Mouse (Mus musculus) lung, postnatal 14 days (tissue): ENCODE measurements around the gene Gm9913.

ENCODE experiments used
- DNase-seq: peaks from one replicate; pipeline ENCODE4 v3.0.0; 2021

Gm9913 gene

DNA sequence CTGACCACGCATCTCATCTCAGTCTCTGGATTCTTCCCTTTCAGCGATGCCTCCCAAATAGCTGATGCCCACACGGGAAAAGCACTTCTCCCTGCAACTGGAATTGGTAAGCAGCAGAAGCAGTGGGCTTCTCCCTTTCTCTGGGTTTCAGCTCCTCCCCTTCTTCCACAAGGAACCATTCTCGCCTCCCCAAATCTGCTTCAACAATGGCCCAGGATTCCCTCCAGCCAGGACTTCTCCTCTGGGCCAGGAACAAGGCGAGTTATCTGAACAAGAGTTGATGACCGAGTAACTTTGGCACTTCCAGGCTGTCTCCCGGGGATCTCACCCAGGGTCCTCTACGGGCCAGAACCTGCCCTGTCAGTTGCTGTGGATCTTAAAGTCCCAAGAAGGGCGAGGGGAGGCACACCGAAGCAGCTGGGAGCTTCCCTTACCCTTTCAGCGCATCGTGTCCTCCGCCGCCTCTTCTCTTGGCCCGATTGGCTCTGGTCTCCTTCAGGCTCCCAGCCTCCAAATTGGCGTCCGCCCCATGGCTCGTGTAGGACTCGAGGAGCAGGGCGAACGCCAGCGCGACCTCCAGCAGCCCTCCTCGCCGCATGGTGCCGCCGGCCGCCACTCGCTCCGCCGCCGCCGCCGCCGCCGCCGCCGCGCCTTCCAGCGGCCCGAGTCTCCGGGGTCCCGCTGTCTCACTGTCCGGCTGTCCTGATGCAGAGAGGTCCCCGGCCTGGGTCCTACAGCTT, at the start of gene Gm9913:
Gene Gm9913 (plus strand): TSS at position 84 of the 740 bp plus-strand sequence.
- DNase-seq, result peak; percentile 61

DNA sequence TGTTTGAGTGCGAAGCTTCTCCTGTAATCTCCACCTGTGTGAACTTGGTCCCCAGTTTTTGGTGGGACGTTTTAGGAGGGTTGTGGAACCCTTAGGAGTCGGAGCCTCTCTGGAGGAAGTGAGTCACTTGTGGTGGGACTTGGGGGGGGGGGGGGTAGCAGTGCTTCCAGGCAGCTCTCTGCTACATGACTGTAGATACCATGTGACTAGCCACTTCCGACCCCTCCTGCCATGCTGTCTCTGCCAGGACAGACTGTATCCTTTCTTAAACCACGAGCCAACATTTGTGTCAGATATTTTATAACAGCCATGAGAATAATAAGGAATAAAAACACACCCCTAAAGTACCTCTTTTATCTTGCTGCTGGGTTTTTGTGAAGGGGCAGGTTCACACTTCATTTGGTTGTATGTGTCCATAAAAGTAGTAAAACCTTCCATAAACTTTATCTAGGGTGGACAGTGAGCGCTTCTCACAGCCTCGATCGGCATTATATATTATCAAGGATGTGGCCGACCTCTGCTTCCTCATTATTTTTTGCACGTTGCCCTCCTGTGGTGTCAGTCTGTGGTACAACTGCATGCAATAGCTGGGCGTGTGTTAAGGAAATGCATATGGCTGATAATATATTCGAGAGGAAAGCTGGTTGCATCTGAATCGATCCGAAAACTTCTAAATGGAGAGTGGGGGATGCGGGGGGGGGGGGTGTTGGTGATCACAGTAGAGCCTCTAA, 48.7 kb upstream of the Gm9913 start:
- no peak for DNase-seq

DNA sequence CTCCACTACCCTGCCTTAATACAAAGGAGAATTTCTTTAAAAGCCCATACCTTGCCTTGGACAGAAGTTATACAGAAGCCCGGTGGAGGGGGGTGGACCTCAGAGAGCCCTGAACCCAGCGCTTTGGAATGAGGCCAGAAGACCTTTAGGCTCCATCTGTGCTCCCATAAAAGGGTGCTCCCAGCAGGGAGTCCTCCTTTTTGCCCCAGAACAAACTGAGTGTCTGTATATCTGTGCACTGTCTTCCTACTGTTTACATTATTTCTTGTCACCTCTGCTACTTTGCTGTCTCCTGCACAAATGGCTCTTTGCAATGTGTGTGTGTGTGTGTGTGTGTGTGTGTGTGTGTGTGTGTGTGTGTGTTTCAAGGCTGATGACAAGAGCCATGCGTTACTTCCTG, 45.8 kb upstream of the Gm9913 start:
- no peak for DNase-seq

DNA sequence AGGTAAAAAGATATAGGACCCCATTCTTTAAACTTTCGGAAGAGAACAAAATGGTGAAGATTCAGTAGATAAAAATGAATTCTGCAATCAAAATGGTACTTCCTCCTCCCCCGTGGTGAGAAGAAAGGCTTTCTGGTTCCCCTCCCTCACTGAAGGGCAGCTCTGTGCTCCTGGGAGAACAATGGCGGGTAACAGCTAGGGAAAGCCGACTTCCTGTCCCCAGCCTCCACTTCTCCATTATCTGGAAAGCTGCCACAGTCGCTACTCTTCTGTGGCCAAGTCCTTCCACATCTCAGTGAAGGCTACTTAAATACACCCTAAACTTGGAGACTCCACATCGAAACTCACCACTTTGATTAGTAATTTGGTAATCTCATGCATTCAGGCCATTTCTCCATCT, 40.9 kb upstream of the Gm9913 start:
- peak; percentile 44 for DNase-seq

DNA sequence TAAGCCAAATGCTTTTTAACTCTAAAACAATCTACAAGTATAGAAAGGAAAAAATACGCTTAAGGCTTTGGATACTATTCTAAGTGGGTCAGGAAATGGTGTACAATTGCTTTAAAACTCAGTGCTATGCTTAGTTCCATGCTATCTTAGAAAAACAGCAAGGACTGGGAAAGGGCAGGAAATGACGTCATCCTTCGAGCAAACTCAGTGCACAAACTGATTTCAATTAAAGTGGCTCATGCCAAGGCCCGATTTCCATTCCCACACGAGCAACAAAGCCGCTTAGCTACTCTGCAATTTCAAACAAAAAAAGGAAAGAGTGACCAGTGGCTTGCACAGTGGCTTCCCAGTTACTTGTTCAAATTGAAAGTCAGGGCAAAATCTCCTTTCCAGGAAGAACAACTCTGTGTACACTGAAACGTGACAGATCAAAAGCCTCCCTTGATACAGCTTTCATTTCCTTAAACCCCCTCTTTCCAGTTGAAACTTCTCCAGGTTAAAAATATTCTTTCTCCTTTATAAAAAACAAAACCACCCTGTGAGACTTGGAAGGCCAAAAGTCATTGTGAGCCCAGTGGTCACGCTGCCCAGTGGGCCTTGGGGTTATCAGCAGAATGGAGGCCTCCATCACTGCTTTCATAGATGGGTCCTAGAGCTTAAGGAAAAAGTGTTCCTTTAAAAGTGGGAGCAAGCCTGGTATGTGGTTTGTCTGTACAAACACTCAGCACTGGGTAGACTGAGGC, 34.2 kb upstream of the Gm9913 start:
- peak; percentile 53 for DNase-seq

DNA sequence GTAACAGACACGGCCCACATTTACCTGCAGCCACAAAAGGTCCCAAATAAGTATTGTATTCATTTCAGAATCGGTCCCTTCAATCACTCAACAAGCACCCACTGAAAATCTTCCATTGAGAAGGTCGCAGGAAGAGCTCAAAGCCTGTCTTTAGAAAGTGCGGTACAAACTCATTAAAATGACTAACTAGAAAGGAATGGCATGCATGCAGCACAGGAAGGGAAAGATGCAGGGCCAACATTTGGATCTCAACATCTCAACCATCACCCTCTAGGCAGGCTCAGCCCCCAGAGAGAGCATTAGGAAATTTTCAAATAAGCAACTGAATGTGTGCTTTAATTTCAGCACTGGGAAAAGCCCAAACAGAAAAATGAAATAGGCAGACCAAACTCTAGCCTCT, 33.2 kb upstream of the Gm9913 start:
- DNase-seq, result no peak

DNA sequence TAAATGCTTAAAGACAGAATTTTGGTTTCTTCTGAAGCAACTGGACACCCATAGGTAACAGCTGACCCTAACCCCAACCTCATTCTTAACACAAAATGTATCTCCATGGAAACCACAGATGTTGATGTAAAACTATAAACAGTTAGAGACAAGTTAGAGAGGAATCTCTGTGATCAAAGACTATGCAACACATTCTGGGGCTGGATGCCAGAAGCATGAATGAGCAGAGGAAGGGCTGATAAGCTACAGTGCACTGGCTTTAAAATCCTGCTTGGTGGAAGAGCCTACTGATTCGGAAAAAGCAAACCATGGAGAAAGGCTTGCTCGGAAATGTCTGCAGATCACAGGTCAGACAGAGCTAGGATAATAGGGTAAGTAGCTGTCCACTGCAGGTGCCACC, 31.7 kb upstream of the Gm9913 start:
- peak; percentile 55 for DNase-seq

DNA sequence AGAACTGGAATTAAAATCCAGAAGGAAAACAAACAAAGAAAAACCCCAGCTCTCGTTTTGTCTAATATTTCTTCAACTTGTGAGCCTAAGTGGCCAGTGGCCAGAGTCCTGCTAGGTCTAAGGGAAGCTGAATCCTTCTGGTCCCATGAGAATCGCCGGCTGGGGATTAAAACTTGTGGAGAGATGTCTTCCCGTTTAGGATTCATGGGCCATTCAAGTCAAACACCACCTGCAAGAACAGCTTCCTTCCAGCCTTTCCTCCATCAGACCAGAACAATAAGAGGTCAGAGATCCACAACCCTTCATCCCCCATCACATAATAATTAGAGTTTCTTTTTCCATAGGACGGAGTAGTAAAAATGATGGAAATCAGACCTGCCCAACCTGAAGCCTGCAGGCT, 30.2 kb upstream of the Gm9913 start:
- DNase-seq, result no peak

DNA sequence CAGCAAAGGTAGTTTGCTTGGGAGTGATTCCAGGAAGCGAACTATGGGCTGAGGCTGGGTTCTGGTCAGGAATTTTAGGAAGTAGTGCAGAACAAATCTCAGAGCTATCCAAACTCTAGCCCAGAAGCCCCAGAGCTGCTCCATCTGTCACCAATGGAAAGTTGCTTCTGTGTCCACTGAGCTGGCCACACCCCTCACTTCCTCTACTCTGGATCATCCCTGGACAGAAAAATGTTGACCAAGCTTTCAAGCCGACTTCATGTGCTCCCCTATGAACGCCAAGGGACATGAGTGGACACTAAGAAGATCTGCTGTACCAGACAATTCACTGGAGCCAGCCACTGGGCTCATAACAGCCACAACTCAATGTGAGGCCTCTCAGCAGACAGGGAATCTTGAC, 28.7 kb upstream of the Gm9913 start:
- DNase-seq, result no peak

DNA sequence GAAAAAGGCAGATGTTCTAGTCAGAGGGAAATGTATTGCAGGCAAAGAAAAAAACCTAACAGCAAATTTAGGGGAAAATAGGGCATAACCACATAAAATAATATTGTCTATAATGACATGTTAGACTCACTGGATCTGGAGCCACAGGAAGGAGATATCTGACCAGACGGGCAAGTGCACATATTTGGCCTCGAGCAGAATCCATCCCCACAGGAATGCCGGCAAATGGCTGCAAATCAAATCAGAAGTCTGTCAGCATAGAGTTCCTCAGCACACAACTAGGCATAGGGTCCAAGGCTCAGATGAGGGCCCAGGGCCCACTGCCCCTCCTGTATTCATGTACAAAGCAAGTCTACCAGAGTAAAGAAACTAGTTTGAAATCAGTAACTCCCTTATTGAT, 27.5 kb upstream of the Gm9913 start:
- DNase-seq, result no peak

DNA sequence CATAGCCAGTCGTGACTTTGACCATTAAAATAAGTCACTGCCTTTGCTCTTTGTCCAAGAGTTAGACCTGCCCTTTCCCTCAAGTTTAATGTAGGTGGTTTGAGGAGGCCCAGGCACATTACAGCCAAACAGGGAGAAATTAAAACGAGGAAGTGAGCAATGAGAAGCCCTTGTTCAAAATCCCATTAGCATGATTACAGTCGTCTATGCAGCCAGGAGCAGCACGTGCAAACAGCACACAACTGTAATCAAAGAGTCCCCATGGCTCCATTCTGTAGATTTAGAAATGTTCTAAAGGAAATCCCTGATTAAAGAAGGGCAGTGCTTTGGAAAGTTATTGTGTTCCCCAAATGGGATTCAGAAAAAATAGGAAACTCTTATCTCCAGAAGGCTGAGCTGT, 26.2 kb upstream of the Gm9913 start:
- DNase-seq, result no peak

DNA sequence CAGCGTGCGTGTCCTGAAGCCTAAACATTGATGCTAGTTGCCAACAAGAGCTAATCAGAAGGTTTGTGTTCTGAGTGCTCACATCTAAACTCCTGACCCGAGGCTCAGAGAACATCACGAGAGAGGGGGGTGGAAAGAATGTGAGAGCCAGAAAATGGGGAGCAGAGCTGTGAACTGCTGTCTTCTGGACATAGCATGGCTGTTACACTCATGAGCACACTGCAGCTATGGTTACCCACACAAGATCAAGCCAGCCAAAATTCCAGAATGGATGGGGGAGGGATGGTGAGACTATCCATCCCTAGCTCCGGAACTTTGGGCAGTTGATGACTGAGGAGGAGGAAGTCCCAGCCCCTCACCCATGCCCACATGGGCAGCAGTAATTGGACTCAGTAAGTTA, 24.8 kb upstream of the Gm9913 start:
- peak; percentile 54 for DNase-seq

DNA sequence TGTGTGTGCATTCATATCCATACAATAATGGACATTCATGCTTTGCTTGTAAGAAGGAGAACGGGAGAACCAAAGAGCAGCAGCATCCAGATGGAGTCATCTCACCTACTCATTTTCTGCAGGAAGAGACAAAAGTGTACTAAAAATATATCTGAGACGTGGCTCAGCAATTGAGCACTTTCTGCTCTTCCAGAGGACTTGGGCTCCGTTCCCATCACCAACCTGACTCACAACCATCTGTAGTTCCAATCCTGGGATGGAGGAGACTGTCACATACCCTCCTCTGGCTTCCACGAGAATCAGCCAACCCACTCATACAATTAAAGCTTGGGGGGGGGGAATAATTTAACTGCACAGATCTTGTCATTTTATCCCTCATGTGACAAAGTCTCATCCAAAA, 23.8 kb upstream of the Gm9913 start:
- no peak for DNase-seq

DNA sequence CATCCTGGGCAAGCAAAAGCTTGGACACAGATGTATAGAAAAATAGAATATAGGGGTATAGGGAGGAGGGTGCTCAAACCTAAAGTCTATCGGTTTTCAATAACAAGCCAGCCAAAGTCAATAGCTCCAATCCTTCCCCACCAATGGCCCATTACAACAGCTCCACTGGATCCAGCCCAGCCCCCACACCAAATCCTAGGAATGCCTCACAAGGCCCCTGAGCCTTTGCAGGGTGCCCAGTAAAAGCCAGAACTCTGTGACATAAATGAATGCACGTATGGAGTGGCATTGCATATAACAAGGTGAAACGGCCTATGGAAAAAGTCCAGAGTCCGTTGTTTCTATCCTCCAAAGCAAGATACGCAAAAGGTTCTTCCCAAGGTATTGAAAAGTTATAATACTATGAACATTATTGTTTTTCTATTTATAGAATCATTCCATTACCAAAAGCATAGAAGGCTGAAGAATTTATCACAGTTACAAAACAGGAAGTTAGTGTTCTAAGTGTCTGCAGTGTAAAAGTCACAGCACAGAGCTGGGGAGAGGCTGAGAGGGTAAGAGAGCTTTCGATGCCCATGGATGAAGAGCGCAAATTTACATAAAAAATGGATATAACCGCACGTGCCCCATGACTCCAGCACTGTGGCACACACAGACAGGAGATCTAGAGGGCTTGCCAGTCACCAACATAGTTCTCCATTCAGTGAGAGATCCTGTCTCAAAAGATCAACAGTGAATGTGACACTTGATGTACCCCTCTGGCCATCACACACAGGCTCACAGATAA, 23.2 kb upstream of the Gm9913 start:
- no peak for DNase-seq

DNA sequence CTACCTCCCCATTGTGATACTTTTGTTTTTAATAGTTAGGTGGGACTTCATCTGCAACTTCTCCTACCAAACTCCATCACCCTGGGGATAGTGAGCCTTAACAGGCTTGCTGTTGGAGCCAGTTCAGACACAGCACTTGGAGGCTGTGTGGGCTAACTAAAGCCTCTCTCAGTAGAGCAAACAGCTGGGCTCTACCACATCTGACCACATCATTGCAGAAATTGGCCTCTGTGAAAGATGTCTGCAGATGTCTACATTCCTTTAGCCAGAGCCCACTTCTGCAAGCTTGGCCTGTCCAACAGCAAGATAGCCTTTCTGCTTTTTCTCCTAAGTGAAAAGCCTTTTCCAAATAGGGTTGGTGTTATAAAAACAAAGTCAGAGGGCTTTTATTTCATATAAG, 20.7 kb upstream of the Gm9913 start:
- DNase-seq, result no peak

DNA sequence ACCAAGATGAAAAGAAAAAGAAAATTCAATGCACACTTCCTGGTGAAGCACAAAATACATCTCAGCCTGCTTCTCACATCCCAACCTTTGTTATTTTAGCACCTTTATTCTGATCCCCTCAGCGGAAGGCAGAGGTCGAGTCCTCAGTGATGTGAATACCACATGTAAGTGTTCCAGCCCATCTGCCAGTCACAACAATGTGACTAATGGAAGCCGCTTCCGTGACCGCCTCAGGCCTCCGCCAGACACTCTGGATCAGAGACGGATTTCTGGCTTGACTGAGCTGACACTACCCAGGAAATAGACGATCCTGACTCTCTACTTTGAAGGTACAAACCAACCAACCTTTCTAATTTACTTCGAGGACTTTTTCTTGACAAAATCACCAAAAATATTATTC, 20.0 kb upstream of the Gm9913 start:
- no peak for DNase-seq

DNA sequence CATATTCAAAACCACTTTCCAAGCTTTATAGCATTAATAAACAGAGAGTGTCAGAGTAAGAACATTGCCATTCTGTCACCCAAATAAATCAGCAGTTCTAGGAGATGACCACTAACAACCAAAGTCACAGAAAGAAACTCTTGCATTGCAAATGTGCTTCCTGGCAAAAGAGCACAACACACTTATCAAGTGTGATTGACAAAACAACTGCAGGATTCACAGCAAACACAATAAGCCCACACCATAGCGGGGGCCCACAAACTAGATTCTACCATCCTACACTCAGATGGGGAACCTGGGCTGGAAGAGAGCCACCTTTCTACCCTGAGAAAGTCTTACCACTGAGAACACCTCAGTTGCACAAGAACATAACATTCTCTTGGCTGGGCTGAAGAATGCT, 14.9 kb upstream of the Gm9913 start:
- DNase-seq, result no peak

DNA sequence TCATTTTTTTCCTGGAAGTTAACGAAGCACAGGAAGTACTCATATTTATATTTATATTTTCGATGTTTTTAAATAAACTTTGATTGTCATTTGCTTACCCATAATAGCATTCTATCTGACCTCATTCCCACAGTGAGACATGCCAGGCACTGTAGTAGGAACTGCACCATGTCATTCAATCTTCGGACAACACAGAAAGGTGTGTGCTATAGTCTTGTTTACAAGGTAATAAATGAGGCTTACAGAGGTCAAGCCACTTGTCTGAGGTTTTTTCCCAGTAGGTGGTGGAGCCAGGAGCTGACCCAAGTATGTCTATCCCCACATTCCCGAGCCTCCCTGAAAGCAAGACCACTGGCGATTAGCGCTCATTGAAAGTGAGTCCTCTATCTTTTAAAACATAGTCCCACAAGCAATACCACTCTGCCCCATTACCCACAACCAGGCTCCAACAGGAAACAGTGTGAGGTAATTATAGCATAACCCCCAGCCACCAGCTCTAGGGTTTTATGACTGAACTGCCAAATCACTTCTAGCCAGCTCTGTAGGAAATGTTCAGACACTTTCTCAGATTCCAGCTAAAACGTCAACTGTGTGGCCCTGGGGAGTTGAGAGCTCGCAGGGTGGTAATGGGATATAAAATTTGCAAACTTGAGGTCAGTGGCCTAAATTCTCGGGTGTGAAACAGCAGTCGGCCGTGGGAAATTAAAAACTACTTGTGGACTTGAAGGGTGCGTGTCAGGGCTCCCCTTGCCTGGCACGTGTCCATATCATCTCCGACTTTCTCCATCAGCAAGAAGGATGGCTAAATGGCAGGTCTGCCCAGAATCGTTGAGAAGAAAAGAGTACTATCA, 12.6 kb upstream of the Gm9913 start:
- no peak for DNase-seq

DNA sequence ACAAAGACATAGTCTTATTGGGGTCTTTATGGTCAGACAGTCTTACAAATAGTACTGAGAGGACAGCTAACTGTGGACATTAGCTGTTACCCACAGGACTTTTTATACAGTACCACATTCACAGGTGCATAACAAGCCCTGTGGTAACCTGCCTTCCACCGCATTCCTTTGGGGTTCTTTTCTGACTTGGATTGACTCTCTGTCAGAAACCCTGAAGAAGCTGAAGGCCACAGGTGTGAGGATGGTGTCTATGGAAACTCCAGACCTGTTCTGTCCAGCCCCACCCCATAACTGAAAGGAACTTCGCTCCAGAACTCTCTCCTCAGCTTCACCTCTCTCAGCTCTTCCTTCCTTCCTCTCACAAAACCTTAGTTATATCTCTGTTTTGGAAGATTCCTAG, 10.6 kb upstream of the Gm9913 start:
- no peak for DNase-seq

DNA sequence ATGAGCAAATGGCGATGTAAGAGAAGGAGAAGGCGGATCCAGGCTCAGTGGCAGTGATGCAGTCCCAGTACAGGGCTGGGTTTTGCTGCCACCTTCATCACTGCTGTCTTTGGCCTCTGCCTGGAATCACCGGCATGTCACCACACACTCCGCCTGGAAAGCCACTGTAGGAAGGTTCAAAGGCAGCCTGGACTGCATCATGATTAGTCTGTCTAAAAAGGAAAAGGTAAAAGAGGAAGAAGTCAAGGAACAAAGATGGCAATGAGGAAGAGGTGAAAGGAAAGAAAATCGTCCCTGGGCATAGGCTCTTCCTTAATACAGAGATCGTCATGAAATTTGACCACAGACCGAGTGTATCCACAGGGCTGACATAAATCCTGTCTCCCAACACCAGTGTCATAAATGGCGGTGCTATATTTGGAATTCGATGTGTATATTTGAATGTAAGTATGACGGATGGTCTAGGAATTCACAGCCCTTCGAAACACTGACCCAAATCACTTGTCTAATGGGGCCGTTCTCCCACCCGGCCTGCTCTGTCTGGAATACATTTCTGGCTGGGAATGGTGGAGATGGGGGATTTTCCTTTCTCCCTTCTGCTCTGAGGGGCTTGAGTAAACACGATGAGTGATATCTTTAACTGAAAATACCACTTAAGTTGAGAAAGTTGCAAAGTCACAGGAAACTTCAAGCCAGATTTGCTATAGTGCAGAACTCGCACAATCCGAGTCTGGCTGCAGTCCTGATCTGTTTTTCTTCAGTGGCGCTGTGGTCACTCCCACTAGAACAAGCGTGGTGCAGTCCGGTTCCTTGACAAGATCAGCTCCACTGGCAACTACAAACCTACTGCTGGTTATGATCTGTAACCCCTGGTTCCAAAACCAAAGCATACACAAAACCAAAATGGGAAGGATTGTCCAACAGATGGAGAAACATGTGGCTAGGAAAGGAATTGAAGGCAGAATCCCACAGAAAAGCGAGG, 9.8 kb upstream of the Gm9913 start:
- DNase-seq, result no peak

DNA sequence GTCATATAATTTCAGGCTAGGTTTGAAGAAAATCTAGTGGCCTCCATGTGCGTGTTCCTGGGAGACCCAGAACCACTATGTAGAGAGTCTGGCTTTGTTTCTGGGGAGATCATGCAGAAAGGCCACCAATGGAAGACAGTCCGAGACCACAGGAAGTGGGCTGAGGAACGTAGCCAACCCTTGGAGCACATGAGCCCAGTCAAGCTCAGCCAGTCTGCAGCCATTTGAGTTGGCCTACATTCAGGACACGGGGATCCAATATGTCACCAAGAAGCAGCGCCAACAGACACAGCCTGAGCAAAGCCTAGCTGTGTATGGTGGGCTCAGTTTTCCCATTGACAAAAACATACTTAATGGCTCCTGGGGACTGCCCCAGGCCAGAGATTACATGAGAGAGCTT, 8.2 kb upstream of the Gm9913 start:
- DNase-seq, result no peak
